Mouse (Mus musculus) ES-Bruce4 (cell line): ENCODE data around the gene Nectin2. TPM values are rescaled to one million over a fixed set of nuclear protein-coding genes. Genes with fewer than 3 reads are reported as not detected.

ENCODE experiments used
- H3K27ac ChIP-seq: 2 replicates; pipeline ENCODE4 v1.5.1; 2012; ENCODE audit warnings: low read length, inconsistent platforms; ENCODE audit not compliant: insufficient read depth
- H3K27me3 ChIP-seq: 2 replicates; pipeline ENCODE4 v1.6.1; 2012; ENCODE audit warnings: mild to moderate bottlenecking, low read length, inconsistent platforms; ENCODE audit not compliant: control insufficient read depth, poor library complexity, insufficient read depth, severe bottlenecking
- H3K36me3 ChIP-seq: 2 replicates; pipeline ENCODE4 v1.6.1; 2012; ENCODE audit warnings: inconsistent platforms, mild to moderate bottlenecking, low read length, moderate library complexity; ENCODE audit not compliant: control insufficient read depth, poor library complexity, insufficient read depth, severe bottlenecking
- H3K4me1 ChIP-seq: one replicate; pipeline ENCODE4 v1.8.1; 2011; ENCODE audit warnings: low read length; ENCODE audit not compliant: control insufficient read depth, insufficient read depth
- H3K4me3 ChIP-seq: 2 replicates; pipeline ENCODE4 v1.5.1; 2011; ENCODE audit warnings: low read depth, mild to moderate bottlenecking, low read length
- H3K9ac ChIP-seq: 2 replicates; pipeline ENCODE4 v1.6.1; 2012; ENCODE audit warnings: low read depth, mild to moderate bottlenecking, inconsistent platforms; ENCODE audit not compliant: poor library complexity, severe bottlenecking
- H3K9me3 ChIP-seq: replicated peaks from 2 replicates; pipeline ENCODE4 v1.6.1; 2012; ENCODE audit warnings: mild to moderate bottlenecking, low read length, inconsistent platforms; ENCODE audit not compliant: control insufficient read depth, poor library complexity, insufficient read depth, severe bottlenecking
- CTCF ChIP-seq: IDR thresholded peaks from one replicate; pipeline ENCODE4 v1.8.1; 2011; ENCODE audit warnings: low read depth, low read length
- EP300 ChIP-seq: IDR thresholded peaks from 2 replicates; pipeline ENCODE4 v1.6.1; 2011; ENCODE audit warnings: low read depth, low read length; ENCODE audit not compliant: insufficient read depth
- POLR2A ChIP-seq: IDR thresholded peaks from one replicate; pipeline ENCODE4 v1.8.1; 2011; ENCODE audit warnings: low read length; ENCODE audit not compliant: insufficient read depth
- polyA plus RNA-seq: library from polyadenylated mRNA; stranded (reverse); fragments of >200 nt; gene quantifications from 2 replicates; pipeline ENCODE4 v1.2.4, GENCODE M21; 2011; ENCODE audit warnings: low read depth; ENCODE audit not compliant: missing spikeins, insufficient read depth, insufficient read length

Gene Nectin2
- polyA plus RNA-seq, 1 experiment = 86.7 TPM

DNA sequence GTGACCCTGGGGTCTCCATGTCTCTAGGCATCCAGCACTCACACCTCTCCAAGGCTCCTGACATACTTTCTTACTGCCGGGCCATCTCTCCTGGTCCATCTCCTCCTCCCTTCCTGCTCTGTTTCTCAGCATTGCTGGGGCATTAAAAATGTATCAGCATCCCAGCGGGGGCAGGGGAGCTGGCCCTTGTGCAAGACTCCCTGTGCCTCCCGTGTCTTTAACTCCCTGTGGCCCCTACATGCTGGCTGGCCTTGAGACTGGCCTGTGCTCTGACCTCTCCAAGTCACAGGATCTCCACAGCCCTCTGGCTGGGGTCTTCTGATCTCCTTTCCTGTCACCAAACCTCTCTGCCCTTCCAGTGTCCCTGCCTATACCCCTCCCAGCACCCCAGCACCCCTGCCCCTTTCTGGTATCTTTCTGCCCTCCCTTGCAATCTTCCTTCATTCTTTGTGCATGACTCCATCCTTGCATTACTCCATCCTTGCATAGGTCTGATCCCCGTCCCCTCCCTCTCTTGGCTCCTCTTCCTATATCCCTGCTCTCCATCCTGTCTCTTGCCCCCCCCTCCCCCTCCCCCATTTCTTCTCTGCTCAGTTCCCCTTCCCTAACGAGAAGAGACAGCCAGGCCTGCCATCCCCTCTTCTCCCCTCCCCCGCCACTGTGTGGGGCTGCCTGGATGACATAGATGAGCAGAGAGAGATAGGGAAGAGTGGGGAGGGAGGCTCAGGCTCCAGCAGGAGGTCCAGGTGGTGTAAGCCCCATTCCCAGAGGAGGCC lies 3.7 kb downstream of the Nectin2 start:
- Histone ChIP-seq H3K4me3 (peak overlapping the region; percentile 73), H3K36me3 (peaks cover 15% of the 10 kb centered on the region), H3K27ac (peak overlapping the region; percentile 41; the same call in 1 of the 2 replicates), H3K9ac (peak overlapping the region; percentile 55), H3K27me3 (no peaks in the 10 kb centered on the region), H3K9me3 (no peaks in the 10 kb centered on the region), H3K4me1 (peaks cover 21% of the 10 kb centered on the region)
- no peak for TF ChIP-seq CTCF
- TF ChIP-seq POLR2A = no peak
- peak; percentile 31; the same call in 1 of the 2 replicates for TF ChIP-seq EP300

- no peak overlapping the region for H3K27ac ChIP-seq
- H3K4me3 ChIP-seq = 0 out of 2 replicates have a peak overlapping the region, but pooled peaks have one; percentile 11
- peaks cover 21% of the 10 kb centered on the region for H3K4me1 ChIP-seq
These were observed 4.3 kb downstream of the Nectin2 start for GRCm38 (mm10) chr7:19745971-19746370.

GRCm38 (mm10) chr7:19744590-19745385 lies 5.5 kb downstream of the Nectin2 start:
- H3K9me3 ChIP-seq = no peaks in the 10 kb centered on the region
- 0 out of 2 replicates have a peak overlapping the region, but pooled peaks have one; percentile 19 for H3K9ac ChIP-seq
- H3K4me1 ChIP-seq = peaks cover 18% of the 10 kb centered on the region
- no peaks in the 10 kb centered on the region for H3K27me3 ChIP-seq
- TF ChIP-seq EP300 = no peak
- no peak for TF ChIP-seq CTCF
- no peak for TF ChIP-seq POLR2A
- H3K4me3 ChIP-seq = no peak overlapping the region; the same call in 1 of the 2 replicates
- peaks cover 20% of the 10 kb centered on the region for H3K36me3 ChIP-seq
- peak overlapping the region; percentile 16; the same call in 1 of the 2 replicates for H3K27ac ChIP-seq

More at GRCm38 (mm10) chr7:19745971-19746370, 4.3 kb downstream of the Nectin2 start:
- Histone ChIP-seq H3K27me3 (no peaks in the 10 kb centered on the region), H3K36me3 (peaks cover 15% of the 10 kb centered on the region), H3K9ac (peak overlapping the region; percentile 5; the same call in 1 of the 2 replicates), H3K9me3 (no peaks in the 10 kb centered on the region)
- no peak for TF ChIP-seq CTCF

DNA sequence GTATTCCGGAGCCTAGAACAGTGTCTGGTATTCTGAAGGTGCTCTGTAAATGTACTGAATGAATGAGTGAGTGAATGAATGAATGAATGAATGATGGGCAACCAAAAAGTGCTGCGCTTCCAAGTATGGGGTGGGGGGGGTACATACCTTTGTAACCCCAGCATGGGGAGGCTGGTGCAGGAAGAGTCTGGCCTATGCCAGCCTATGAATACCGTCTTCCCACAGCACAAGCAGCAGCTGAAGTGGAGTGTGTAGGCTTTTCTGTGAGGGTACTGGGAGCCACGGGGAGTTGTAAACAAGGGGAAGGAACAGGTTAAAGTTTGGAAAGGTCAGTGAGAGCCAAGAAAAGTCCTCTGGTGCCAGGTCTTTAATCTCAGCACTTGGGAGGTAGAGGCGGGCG lies 6.5 kb downstream of the Nectin2 start:
- Histone ChIP-seq H3K9me3 (no peaks in the 10 kb centered on the region), H3K27ac (no peak overlapping the region), H3K4me1 (peaks cover 18% of the 10 kb centered on the region), H3K4me3 (no peak overlapping the region), H3K27me3 (no peaks in the 10 kb centered on the region), H3K36me3 (peaks cover 20% of the 10 kb centered on the region), H3K9ac (no peak overlapping the region)
- no peak for TF ChIP-seq POLR2A
- TF ChIP-seq EP300 = no peak

GRCm38 (mm10) chr7:19742468-19742867 lies 7.8 kb downstream of the Nectin2 start:
- Histone ChIP-seq H3K9me3 (no peaks in the 10 kb centered on the region), H3K27ac (peak overlapping the region; percentile 98), H3K4me3 (no peak overlapping the region), H3K27me3 (no peaks in the 10 kb centered on the region), H3K9ac (no peak overlapping the region), H3K4me1 (peaks cover 18% of the 10 kb centered on the region), H3K36me3 (peaks cover 28% of the 10 kb centered on the region)
- TF ChIP-seq POLR2A = no peak
- TF ChIP-seq EP300 = peak; percentile 89
